ENCODE assay signal across 14 mouse cellular contexts in genomic region chr8:72589286-72589685, GRCm38 (mm10). TPM values are rescaled to one million over a fixed set of nuclear protein-coding genes. Genes with fewer than 3 reads are reported as not detected.
DNase-seq lines count a peak whose midpoint lies in the region; ATAC-seq and TF ChIP-seq lines count a peak whose summit lies in the region.
"Had no signal": no experiment of that assay in that cellular context is flagged by ENCODE, and none has a peak within 500 bp of the region (broad histone marks: within the 10 kb centered on the region; RNA-seq: fewer than 3 reads in every experiment).

No protein-coding gene starts in this region.

- TF ChIP-seq POLR2A in myocyte (IDR thresholded peaks at IDR 0.05; ENCODE audit: insufficient read length, low read depth) = no peak

- H3K36me3 ChIP-seq in embryonic facial prominence, embryonic 14.5 days (ENCODE audit: control insufficient read depth, insufficient read depth, low read length) = 0 out of 2 replicates have a peak, but pooled peaks cover 3% of the 10 kb centered on the region
- H3K36me3 ChIP-seq in embryonic facial prominence, embryonic 10.5 days (replicated peaks) = no peaks in the 10 kb centered on the region
- H3K36me3 ChIP-seq in myocyte (ENCODE audit: control insufficient read depth, insufficient read depth) = no peaks in the 10 kb centered on the region
- no peaks in the 10 kb centered on the region for H3K36me3 ChIP-seq in intestine, embryonic 16.5 days (ENCODE audit: control insufficient read depth, insufficient read depth, low read length)
- no peaks in the 10 kb centered on the region for H3K36me3 ChIP-seq in intestine, postnatal 0 days (ENCODE audit: control insufficient read depth, insufficient read depth)
- H3K36me3 ChIP-seq: G1E; limb, embryonic 13.5 days had no signal

- no peaks in the 10 kb centered on the region for H3K9me3 ChIP-seq in embryonic facial prominence, embryonic 14.5 days (ENCODE audit: control insufficient read depth, low read length)
- H3K9me3 ChIP-seq in embryonic facial prominence, embryonic 10.5 days = no peaks in the 10 kb centered on the region
- H3K9me3 ChIP-seq in intestine, embryonic 16.5 days (ENCODE audit: control insufficient read depth, low read length) = no peaks in the 10 kb centered on the region
- H3K9me3 ChIP-seq in intestine, postnatal 0 days (ENCODE audit: control insufficient read depth) = no peaks in the 10 kb centered on the region
- H3K9me3 ChIP-seq: G1E; limb, embryonic 13.5 days; neural tube, embryonic 13.5 days had no signal

- H3K79me2 ChIP-seq in myocyte (ENCODE audit: control insufficient read depth, insufficient read depth) = no peaks in the 10 kb centered on the region

- H3K27ac ChIP-seq in embryonic facial prominence, embryonic 14.5 days (replicated peaks; ENCODE audit: low read depth, low read length) = no peak overlapping the region
- H3K27ac ChIP-seq in embryonic facial prominence, embryonic 10.5 days (replicated peaks) = no peak overlapping the region
- H3K27ac ChIP-seq in intestine, embryonic 16.5 days (ENCODE audit: low read length) = no peak overlapping the region
- no peak overlapping the region for H3K27ac ChIP-seq in intestine, postnatal 0 days (ENCODE audit: low read depth, low read length)
- H3K27ac ChIP-seq: limb, embryonic 13.5 days; neural tube, embryonic 13.5 days had no signal

- H3ac ChIP-seq in myocyte (ENCODE audit: control insufficient read depth, insufficient read length) = no peak overlapping the region

- TF ChIP-seq CTCF in intestine, postnatal 0 days (IDR thresholded peaks at IDR 0.05; ENCODE audit: low read depth) = no peak

- H3K4me1 ChIP-seq in embryonic facial prominence, embryonic 14.5 days (ENCODE audit: control insufficient read depth, insufficient read depth, low read length) = no peaks in the 10 kb centered on the region
- H3K4me1 ChIP-seq in embryonic facial prominence, embryonic 10.5 days = no peaks in the 10 kb centered on the region
- H3K4me1 ChIP-seq in intestine, embryonic 16.5 days (ENCODE audit: control insufficient read depth, insufficient read depth, low read length) = no peaks in the 10 kb centered on the region
- no peaks in the 10 kb centered on the region for H3K4me1 ChIP-seq in intestine, postnatal 0 days (replicated peaks; ENCODE audit: control insufficient read depth, insufficient read depth, low read length)
- H3K4me1 ChIP-seq: limb, embryonic 13.5 days; neural tube, embryonic 13.5 days had no signal

- ATAC-seq in embryonic facial prominence, embryonic 14.5 days (ENCODE audit: low read depth) = peak; percentile 44
- ATAC-seq in intestine, embryonic 16.5 days = no peak
- ATAC-seq in intestine, postnatal 0 days = no peak
- ATAC-seq: forebrain, embryonic 16.5 days; inflammation-experienced regulatory T-cells, adult 6 months had no signal

- H3K4me2 ChIP-seq in embryonic facial prominence, embryonic 14.5 days (ENCODE audit: low read depth, low read length) = no peak overlapping the region
- H3K4me2 ChIP-seq in myocyte (ENCODE audit: low read depth) = peak overlapping the region; percentile 42
- no peak overlapping the region for H3K4me2 ChIP-seq in intestine, embryonic 16.5 days (ENCODE audit: low read depth, low read length)
- H3K4me2 ChIP-seq in intestine, postnatal 0 days (replicated peaks; ENCODE audit: low read depth) = no peak overlapping the region
- H3K4me2 ChIP-seq: limb, embryonic 13.5 days; neural tube, embryonic 13.5 days had no signal

- H3K27me3 ChIP-seq in embryonic facial prominence, embryonic 14.5 days (replicated peaks; ENCODE audit: control insufficient read depth, insufficient read depth, low read length) = no peaks in the 10 kb centered on the region
- H3K27me3 ChIP-seq in embryonic facial prominence, embryonic 10.5 days (replicated peaks; ENCODE audit: low read depth, poor library complexity, severe bottlenecking) = no peaks in the 10 kb centered on the region
- no peaks in the 10 kb centered on the region for H3K27me3 ChIP-seq in myocyte (ENCODE audit: control insufficient read depth, insufficient read depth, insufficient read length)
- no peaks in the 10 kb centered on the region for H3K27me3 ChIP-seq in intestine, embryonic 16.5 days (replicated peaks; ENCODE audit: control insufficient read depth, insufficient read depth, low read length)
- H3K27me3 ChIP-seq in intestine, postnatal 0 days (replicated peaks; ENCODE audit: control insufficient read depth, insufficient read depth, low read length) = no peaks in the 10 kb centered on the region
- H3K27me3 ChIP-seq: limb, embryonic 13.5 days; neural tube, embryonic 13.5 days had no signal

- H3K9ac ChIP-seq in embryonic facial prominence, embryonic 14.5 days (ENCODE audit: low read depth, low read length) = no peak overlapping the region
- H3K9ac ChIP-seq in intestine, embryonic 16.5 days (ENCODE audit: low read depth, low read length) = no peak overlapping the region
- H3K9ac ChIP-seq in intestine, postnatal 0 days (ENCODE audit: low read depth, low read length) = no peak overlapping the region
- H3K9ac ChIP-seq: limb, embryonic 13.5 days; neural tube, embryonic 13.5 days had no signal

- peak; percentile 40 for DNase-seq in embryonic facial prominence, embryonic 14.5 days (ENCODE audit: low spot score)
- DNase-seq in embryonic facial prominence, embryonic 10.5 days (ENCODE audit: low spot score) = no peak
- peak; percentile 67 to 77 for DNase-seq in gastrocnemius, adult 8-10 months (ENCODE audit: low spot score in 2 of 2)
- DNase-seq in layer of hippocampus, adult 8-10 months (ENCODE audit: low spot score in 2 of 2) = peak; percentile 77 to 79
- DNase-seq in kidney, adult 11 months = no peak
- DNase-seq: cerebellum, postnatal 14 days had no signal

- 47% methylated on average over 7 of the region's 7 CpGs for WGBS in embryonic facial prominence, embryonic 14.5 days
- WGBS in embryonic facial prominence, embryonic 10.5 days = 74% methylated on average over 7 of the region's 7 CpGs
- WGBS in intestine, embryonic 16.5 days = 79% methylated on average over 7 of the region's 7 CpGs
- 76% methylated on average over 7 of the region's 7 CpGs for WGBS in intestine, postnatal 0 days

- H3K4me3 ChIP-seq in embryonic facial prominence, embryonic 14.5 days (ENCODE audit: low read depth, low read length) = no peak overlapping the region
- no peak overlapping the region for H3K4me3 ChIP-seq in embryonic facial prominence, embryonic 10.5 days
- no peak overlapping the region for H3K4me3 ChIP-seq in myocyte
- H3K4me3 ChIP-seq in intestine, embryonic 16.5 days (ENCODE audit: low read length) = no peak overlapping the region
- H3K4me3 ChIP-seq in intestine, postnatal 0 days (ENCODE audit: low read depth, low read length) = no peak overlapping the region
- H3K4me3 ChIP-seq: limb, embryonic 13.5 days; neural tube, embryonic 13.5 days had no signal

TF ChIP-seq in myocyte, 11 proteins besides CTCF, POLR2A, EP300 and RAD21 (continues in another document):
- TF ChIP-seq USF1 (IDR thresholded peaks at IDR 0.05; ENCODE audit: low read depth) = peak; percentile 3
- no peak for TF ChIP-seq TCF3 (IDR thresholded peaks at IDR 0.05; ENCODE audit: insufficient read length, low read depth)
- TF ChIP-seq MYOD1 (IDR thresholded peaks at IDR 0.05; ENCODE audit: control insufficient read depth in 1 of 3, insufficient read length in 2 of 3, low read depth in 2 of 3) = peak in 1 of 3 experiments; percentile 25
- TF ChIP-seq REST (IDR thresholded peaks at IDR 0.05; ENCODE audit: insufficient read depth, insufficient read length) = no peak

RNA-seq across cellular contexts. Expression of gene Tmem38a, which starts 17.4 kb away (rescaled TPM):
- 60.1 and 70.6 TPM in 2 replicates for polyA plus RNA-seq in embryonic facial prominence, embryonic 14.5 days (2014; fragmentation: Nextera tagmentation; extraction: Ambion mirVana)
- polyA plus RNA-seq in embryonic facial prominence, embryonic 10.5 days (2016; fragmentation: Nextera tagmentation; extraction: Ambion mirVana) = 9.8 and 11.2 TPM in 2 replicates
- 1,000 to 10,000 TPM; 1,273 to 1,305 (median 1,290) TPM for total RNA-seq in gastrocnemius, adult 8-10 months (2022)
- total RNA-seq in layer of hippocampus, adult 8-10 months (2022) = 100 to 1,000 TPM in 3 of 4 experiments, 10 to 100 TPM in 1; 97.4 to 111 (median 103) TPM
- polyA plus RNA-seq in myocyte (2012; fragmentation: generic; extraction: Trizol) = 351 TPM
- 12.1 and 12.2 TPM in 2 replicates for polyA plus RNA-seq in intestine, embryonic 16.5 days (2015; fragmentation: Nextera tagmentation; extraction: Ambion mirVana)
- 6.0 and 7.0 TPM in 2 replicates for polyA plus RNA-seq in intestine, postnatal 0 days (2015; fragmentation: Nextera tagmentation; extraction: Ambion mirVana)

RNA-seq across cellular contexts. Expression of gene Smim7, which starts 18.4 kb away (rescaled TPM):
- polyA plus RNA-seq in embryonic facial prominence, embryonic 14.5 days (2014; fragmentation: Nextera tagmentation; extraction: Ambion mirVana) = 100 and 113 TPM in 2 replicates
- 107 TPM in 2 replicates for polyA plus RNA-seq in embryonic facial prominence, embryonic 10.5 days (2016; fragmentation: Nextera tagmentation; extraction: Ambion mirVana)
- total RNA-seq in gastrocnemius, adult 8-10 months (2022) = 10 to 100 TPM; 69.1 to 77.1 (median 75.1) TPM
- total RNA-seq in layer of hippocampus, adult 8-10 months (2022) = 100 to 1,000 TPM; 102 to 116 (median 113) TPM
- polyA plus RNA-seq in myocyte (2012; fragmentation: generic; extraction: Trizol) = 74.3 TPM
- polyA plus RNA-seq in intestine, embryonic 16.5 days (2015; fragmentation: Nextera tagmentation; extraction: Ambion mirVana) = 114 and 121 TPM in 2 replicates
- 106 and 112 TPM in 2 replicates for polyA plus RNA-seq in intestine, postnatal 0 days (2015; fragmentation: Nextera tagmentation; extraction: Ambion mirVana)

RNA-seq across cellular contexts. Expression of gene Med26, which starts 41.2 kb away (rescaled TPM):
- 13.9 and 16.2 TPM in 2 replicates for polyA plus RNA-seq in embryonic facial prominence, embryonic 14.5 days (2014; fragmentation: Nextera tagmentation; extraction: Ambion mirVana)
- polyA plus RNA-seq in embryonic facial prominence, embryonic 10.5 days (2016; fragmentation: Nextera tagmentation; extraction: Ambion mirVana) = 20.1 and 20.2 TPM in 2 replicates
- total RNA-seq in gastrocnemius, adult 8-10 months (2022) = 1 to 10 TPM; 6.5 to 8.3 (median 7.7) TPM
- 10 to 100 TPM in 1 of 4 experiments, 1 to 10 TPM in 3; 7.1 to 11.1 (median 9.2) TPM for total RNA-seq in layer of hippocampus, adult 8-10 months (2022)
- polyA plus RNA-seq in myocyte (2012; fragmentation: generic; extraction: Trizol) = 7.6 TPM
- 13.5 and 14.2 TPM in 2 replicates for polyA plus RNA-seq in intestine, embryonic 16.5 days (2015; fragmentation: Nextera tagmentation; extraction: Ambion mirVana)
- polyA plus RNA-seq in intestine, postnatal 0 days (2015; fragmentation: Nextera tagmentation; extraction: Ambion mirVana) = 6.4 and 7.8 TPM in 2 replicates

RNA-seq across cellular contexts. Expression of gene Nwd1, which starts 57.2 kb away (rescaled TPM):
- 0.17 and 0.29 TPM in 2 replicates for polyA plus RNA-seq in embryonic facial prominence, embryonic 14.5 days (2014; fragmentation: Nextera tagmentation; extraction: Ambion mirVana)
- polyA plus RNA-seq in embryonic facial prominence, embryonic 10.5 days (2016; fragmentation: Nextera tagmentation; extraction: Ambion mirVana) = not detected in 2 replicates
- 1 to 10 TPM in 1 of 4 experiments, under 1 TPM in 3; 0.75 to 1.1 (median 0.82) TPM for total RNA-seq in gastrocnemius, adult 8-10 months (2022)
- 10 to 100 TPM; 45.4 to 57.7 (median 50.6) TPM for total RNA-seq in layer of hippocampus, adult 8-10 months (2022)
- 0.10 TPM for polyA plus RNA-seq in myocyte (2012; fragmentation: generic; extraction: Trizol)
- polyA plus RNA-seq in intestine, embryonic 16.5 days (2015; fragmentation: Nextera tagmentation; extraction: Ambion mirVana) = 0.09 and 0.12 TPM in 2 replicates
- 0.03 and 0.07 TPM in 2 replicates for polyA plus RNA-seq in intestine, postnatal 0 days (2015; fragmentation: Nextera tagmentation; extraction: Ambion mirVana)

Comparison
In these comparisons a context has a peak if more than half of its experiments do, and no peak if none do; other contexts are left out.
1. DNase-seq: peak in embryonic facial prominence, embryonic 14.5 days (single experiment), gastrocnemius, adult 8-10 months (2 of 2) and layer of hippocampus, adult 8-10 months (2 of 2); none in embryonic facial prominence, embryonic 10.5 days (single experiment) and kidney, adult 11 months (single experiment).